Mouse (Mus musculus) left cerebral cortex, postnatal 4 days (tissue): ENCODE data around the gene Fads6. TPM values are rescaled to one million over a fixed set of nuclear protein-coding genes. Genes with fewer than 3 reads are reported as not detected.

ENCODE experiments used
- DNase-seq: peaks from one replicate; pipeline ENCODE4 v3.0.0-alpha.2; 2022
- intact Hi-C: fragments of 180-260 bp; cut with DNase I; formaldehyde crosslinking; loops from one replicate; pipeline ENCODE4 v1.15.1; 2025
- total RNA-seq, 2 experiments: library from RNA; stranded (reverse); gene quantifications; 2 replicates each; pipeline ENCODE4 v1.2.3; 2021

The Fads6 gene
- total RNA-seq, 2 experiments from 2014 or later: 2.9 to 4.1 TPM

GRCm38 (mm10) chr11:115277604-115277975, 19.9 kb downstream of the Fads6 start:
- no peak for DNase-seq
- intact Hi-C loops: no loop called here

GRCm38 (mm10) chr11:115276780-115277603, 20.5 kb downstream of the Fads6 start, which contains the start of gene Fdxr:
Fdxr (minus strand) TSS chr11:115277050.
- peak; percentile 98 for DNase-seq
- intact Hi-C loops: no loop called here

GRCm38 (mm10) chr11:115275954-115276353, 21.5 kb downstream of the Fads6 start:
- DNase-seq: no peak
- intact Hi-C loops: no loop called here

GRCm38 (mm10) chr11:115275509-115275908, 22.0 kb downstream of the Fads6 start:
- intact Hi-C loops: no loop called here
- no peak for DNase-seq

GRCm38 (mm10) chr11:115274771-115275170, 22.7 kb downstream of the Fads6 start:
- no peak for DNase-seq
- intact Hi-C loops: loop anchor here (5.0 kb wide), 1 partner anchor 72 kb away; no protein-coding TSS in a partner anchor

- intact Hi-C loops: loop anchor here (5.0 kb wide), 1 partner anchor 72 kb away; no protein-coding TSS in a partner anchor
- no peak for DNase-seq
These were observed 23.3 kb downstream of the Fads6 start for GRCm38 (mm10) chr11:115274178-115274577.

GRCm38 (mm10) chr11:115273735-115274134, 23.7 kb downstream of the Fads6 start:
- no peak for DNase-seq
- intact Hi-C loops: loop anchor here (5.0 kb wide), 1 partner anchor 71 kb away; no protein-coding TSS in a partner anchor

GRCm38 (mm10) chr11:115272894-115273498, 24.5 kb downstream of the Fads6 start:
- DNase-seq: no peak
- intact Hi-C loops: loop anchor here (5.0 kb wide), 1 partner anchor 71 kb away; no protein-coding TSS in a partner anchor

GRCm38 (mm10) chr11:115271481-115271880, 26.0 kb downstream of the Fads6 start:
- DNase-seq: no peak
- intact Hi-C loops: loop anchor here (5.0 kb wide), 1 partner anchor 69 kb away; no protein-coding TSS in a partner anchor

- intact Hi-C loops: loop anchor here (5.0 kb wide), 1 partner anchor 69 kb away; no protein-coding TSS in a partner anchor
These were observed 26.4 kb downstream of the Fads6 start for GRCm38 (mm10) chr11:115271052-115271451.

GRCm38 (mm10) chr11:115270148-115270861, 27.2 kb downstream of the Fads6 start:
- peak; percentile 83 for DNase-seq
- intact Hi-C loops: loop anchor here (5.0 kb wide), 1 partner anchor 68 kb away; no protein-coding TSS in a partner anchor

More at GRCm38 (mm10) chr11:115271052-115271451, 26.4 kb downstream of the Fads6 start:
- DNase-seq: no peak

- no peak for DNase-seq
- intact Hi-C loops: loop anchor here (5.0 to 10.0 kb wide), 2 partner anchors 67 to 185 kb away; no protein-coding TSS in a partner anchor
These were observed 28.0 kb downstream of the Fads6 start for GRCm38 (mm10) chr11:115269330-115270066.

GRCm38 (mm10) chr11:115267958-115268357, 29.5 kb downstream of the Fads6 start:
- intact Hi-C loops: loop anchor here (10.0 kb wide), 1 partner anchor 183 kb away; no protein-coding TSS in a partner anchor
- no peak for DNase-seq

- intact Hi-C loops: loop anchor here (10.0 kb wide), 1 partner anchor 182 kb away; no protein-coding TSS in a partner anchor
- DNase-seq: no peak
These were observed 30.2 kb downstream of the Fads6 start, which contains the start of gene Grin2c for GRCm38 (mm10) chr11:115267061-115267883. Grin2c (minus strand) TSS chr11:115267243.

- intact Hi-C loops: loop anchor here (10.0 kb wide), 1 partner anchor 182 kb away; no protein-coding TSS in a partner anchor
- DNase-seq: no peak
These were observed 31.1 kb downstream of the Fads6 start for GRCm38 (mm10) chr11:115266400-115266778.

- intact Hi-C loops: loop anchor here (10.0 kb wide), 1 partner anchor 181 kb away; no protein-coding TSS in a partner anchor
- no peak for DNase-seq
These were observed 31.6 kb downstream of the Fads6 start for GRCm38 (mm10) chr11:115265771-115266399.

GRCm38 (mm10) chr11:115264862-115265668, 32.4 kb downstream of the Fads6 start:
- intact Hi-C loops: loop anchor here (10.0 kb wide), 1 partner anchor 180 kb away; no protein-coding TSS in a partner anchor
- DNase-seq: peak; percentile 63
